15 mouse cellular contexts compared by ENCODE assay signal in genomic region chr7:121450951-121451843, GRCm38 (mm10). TPM values are rescaled to one million over a fixed set of nuclear protein-coding genes. Genes with fewer than 3 reads are reported as not detected.
A peak's percentile ranks its signal among the peaks of the same experiment; 100 is the strongest.
DNase-seq lines count a peak whose midpoint lies in the region; ATAC-seq and TF ChIP-seq lines count a peak whose summit lies in the region.
"Had no signal": no experiment of that assay in that cellular context is flagged by ENCODE, and none has a peak within 500 bp of the region (broad histone marks: within the 10 kb centered on the region; RNA-seq: fewer than 3 reads in every experiment).

No protein-coding gene starts in this region.

- no peaks in the 10 kb centered on the region for H3K9me3 ChIP-seq in embryonic facial prominence, embryonic 11.5 days (replicated peaks; ENCODE audit: control insufficient read depth, low read length)
- no peaks in the 10 kb centered on the region for H3K9me3 ChIP-seq in hindbrain, embryonic 15.5 days
- no peaks in the 10 kb centered on the region for H3K9me3 ChIP-seq in neural tube, embryonic 15.5 days (replicated peaks)
- H3K9me3 ChIP-seq in intestine, postnatal 0 days (ENCODE audit: control insufficient read depth): no peaks in the 10 kb centered on the region
- H3K9me3 ChIP-seq: kidney, embryonic 15.5 days had no signal

- H3K4me1 ChIP-seq in embryonic facial prominence, embryonic 11.5 days (ENCODE audit: control insufficient read depth, insufficient read depth, low read length): no peaks in the 10 kb centered on the region
- H3K4me1 ChIP-seq in hindbrain, embryonic 15.5 days (replicated peaks): peaks cover 12% of the 10 kb centered on the region
- peaks cover 9% of the 10 kb centered on the region for H3K4me1 ChIP-seq in neural tube, embryonic 15.5 days
- H3K4me1 ChIP-seq in intestine, postnatal 0 days (replicated peaks; ENCODE audit: control insufficient read depth, insufficient read depth, low read length): no peaks in the 10 kb centered on the region
- H3K4me1 ChIP-seq: kidney, embryonic 15.5 days had no signal

- WGBS in embryonic facial prominence, embryonic 11.5 days: 38% methylated on average over 13 of the region's 13 CpGs
- 38% methylated on average over 13 of the region's 13 CpGs for WGBS in hindbrain, embryonic 15.5 days
- WGBS in neural tube, embryonic 15.5 days: 49% methylated on average over 13 of the region's 13 CpGs
- 61% methylated on average over 13 of the region's 13 CpGs for WGBS in intestine, postnatal 0 days

- H3K9ac ChIP-seq in embryonic facial prominence, embryonic 11.5 days (replicated peaks; ENCODE audit: low read length): no peak overlapping the region
- H3K9ac ChIP-seq in hindbrain, embryonic 15.5 days: no peak overlapping the region
- no peak overlapping the region for H3K9ac ChIP-seq in neural tube, embryonic 15.5 days (replicated peaks)
- no peak overlapping the region for H3K9ac ChIP-seq in intestine, postnatal 0 days (ENCODE audit: low read depth, low read length)
- H3K9ac ChIP-seq: kidney, embryonic 15.5 days had no signal

- H3K27ac ChIP-seq in embryonic facial prominence, embryonic 11.5 days (replicated peaks; ENCODE audit: low read depth, low read length): no peak overlapping the region
- H3K27ac ChIP-seq in hindbrain, embryonic 15.5 days (replicated peaks): no peak overlapping the region; the same call in 1 of the 2 replicates
- 0 out of 2 replicates have a peak overlapping the region, but pooled peaks have one; percentile 28 for H3K27ac ChIP-seq in neural tube, embryonic 15.5 days (replicated peaks)
- no peak overlapping the region for H3K27ac ChIP-seq in intestine, postnatal 0 days (ENCODE audit: low read depth, low read length)
- H3K27ac ChIP-seq: kidney, embryonic 15.5 days had no signal

- no peak overlapping the region for H3K4me3 ChIP-seq in embryonic facial prominence, embryonic 11.5 days (ENCODE audit: low read depth, low read length)
- H3K4me3 ChIP-seq in hindbrain, embryonic 15.5 days: no peak overlapping the region
- no peak overlapping the region for H3K4me3 ChIP-seq in neural tube, embryonic 15.5 days (replicated peaks)
- no peak overlapping the region for H3K4me3 ChIP-seq in intestine, postnatal 0 days (ENCODE audit: low read depth, low read length)
- H3K4me3 ChIP-seq: kidney, embryonic 15.5 days had no signal

- DNase-seq in layer of hippocampus, postnatal 14 days (ENCODE audit: low spot score in 2 of 2): peak; percentile 10 to 29
- no peak for DNase-seq in layer of hippocampus, adult 11-12 months (ENCODE audit: low spot score)
- DNase-seq in embryonic facial prominence, embryonic 11.5 days (ENCODE audit: low spot score): peak; percentile 38
- DNase-seq in heart, postnatal 4 days: no peak
- DNase-seq: cerebellum, postnatal 14 days; lung, adult 18-20 months; right cerebral cortex, postnatal 14 days; thymus, postnatal 14 days had no signal

- TF ChIP-seq CTCF in intestine, postnatal 0 days (IDR thresholded peaks at IDR 0.05; ENCODE audit: low read depth): no peak

- H3K36me3 ChIP-seq in embryonic facial prominence, embryonic 11.5 days (replicated peaks; ENCODE audit: control insufficient read depth, insufficient read depth, low read depth, low read length): no peaks in the 10 kb centered on the region
- no peaks in the 10 kb centered on the region for H3K36me3 ChIP-seq in hindbrain, embryonic 15.5 days
- H3K36me3 ChIP-seq in neural tube, embryonic 15.5 days: no peaks in the 10 kb centered on the region
- H3K36me3 ChIP-seq in intestine, postnatal 0 days (ENCODE audit: control insufficient read depth, insufficient read depth): no peaks in the 10 kb centered on the region
- H3K36me3 ChIP-seq: kidney, embryonic 15.5 days had no signal

- ATAC-seq in embryonic facial prominence, embryonic 11.5 days (replicated peaks; ENCODE audit: insufficient number of reproducible peaks, low FRiP score, low TSS enrichment, low read depth): peak; percentile 59; the same call in 1 of the 2 replicates
- ATAC-seq in hindbrain, embryonic 15.5 days (ENCODE audit: low FRiP score, low read depth): peak; percentile 77; the same call in 1 of the 2 replicates
- ATAC-seq in neural tube, embryonic 15.5 days (ENCODE audit: low FRiP score): peak; percentile 65; the same call in 1 of the 2 replicates
- no peak for ATAC-seq in intestine, postnatal 0 days

- H3K27me3 ChIP-seq in embryonic facial prominence, embryonic 11.5 days (ENCODE audit: control insufficient read depth, insufficient read depth, low read length): no peaks in the 10 kb centered on the region
- H3K27me3 ChIP-seq in hindbrain, embryonic 15.5 days: no peaks in the 10 kb centered on the region
- no peaks in the 10 kb centered on the region for H3K27me3 ChIP-seq in neural tube, embryonic 15.5 days (replicated peaks)
- H3K27me3 ChIP-seq in intestine, postnatal 0 days (replicated peaks; ENCODE audit: control insufficient read depth, insufficient read depth, low read length): no peaks in the 10 kb centered on the region
- H3K27me3 ChIP-seq: kidney, embryonic 15.5 days had no signal

- H3K4me2 ChIP-seq in embryonic facial prominence, embryonic 11.5 days (ENCODE audit: low read depth, low read length): no peak overlapping the region
- no peak overlapping the region for H3K4me2 ChIP-seq in hindbrain, embryonic 15.5 days
- no peak overlapping the region for H3K4me2 ChIP-seq in neural tube, embryonic 15.5 days
- H3K4me2 ChIP-seq in intestine, postnatal 0 days (replicated peaks; ENCODE audit: low read depth): no peak overlapping the region
- H3K4me2 ChIP-seq: kidney, embryonic 15.5 days had no signal

RNA-seq across cellular contexts. Expression of gene Hs3st2, which starts 59.5 kb away (rescaled TPM):
- 1 to 10 TPM; 8.3 to 9.9 TPM for total RNA-seq in layer of hippocampus, postnatal 14 days (2021)
- polyA plus RNA-seq in embryonic facial prominence, embryonic 11.5 days (2014; fragmentation: Nextera tagmentation; extraction: Ambion mirVana): 0.74 and 1.2 TPM in 2 replicates
- 16.1 and 18.7 TPM in 2 replicates for polyA plus RNA-seq in hindbrain, embryonic 15.5 days (2015; fragmentation: Nextera tagmentation; extraction: Ambion mirVana)
- polyA plus RNA-seq in neural tube, embryonic 15.5 days (2015; fragmentation: Nextera tagmentation; extraction: Ambion mirVana): 18.1 and 25.1 TPM in 2 replicates
- 0.85 and 0.97 TPM in 2 replicates for polyA plus RNA-seq in intestine, postnatal 0 days (2015; fragmentation: Nextera tagmentation; extraction: Ambion mirVana)
- not detected for total RNA-seq in heart, postnatal 4 days (2021)
- total RNA-seq: hematopoietic stem cell, adult 5-6 weeks; megakaryocyte progenitor cell, adult 5-6 weeks; neutrophil, adult 5-6 weeks had no signal

Comparison
In these comparisons a context has a peak if more than half of its experiments do, and no peak if none do; other contexts are left out.
1. DNase-seq: peak in layer of hippocampus, postnatal 14 days (2 of 2) and embryonic facial prominence, embryonic 11.5 days (single experiment); none in layer of hippocampus, adult 11-12 months (single experiment) and heart, postnatal 4 days (single experiment).